Mouse (Mus musculus): Measurements from ENCODE around the gene Mrgprd.

DNA sequence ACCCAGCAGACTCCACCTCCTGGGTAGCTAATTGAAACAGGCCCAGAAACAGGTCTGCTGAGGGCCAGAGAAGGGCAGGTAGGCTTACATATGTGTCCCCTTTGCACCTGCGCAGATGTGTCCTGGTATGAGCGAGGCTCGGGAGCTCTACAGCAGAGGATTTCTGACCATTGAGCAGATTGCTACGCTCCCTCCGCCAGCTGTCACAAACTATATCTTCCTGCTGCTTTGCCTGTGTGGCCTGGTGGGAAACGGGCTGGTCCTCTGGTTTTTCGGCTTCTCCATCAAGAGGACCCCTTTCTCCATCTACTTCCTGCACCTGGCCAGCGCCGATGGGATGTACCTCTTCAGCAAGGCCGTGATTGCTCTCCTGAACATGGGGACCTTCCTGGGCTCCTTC lies 7.0 kb upstream of the Mrgprd start:
- TF ChIP-seq POLR2A (IDR thresholded peaks at IDR 0.05; ENCODE audit: extremely low read depth, insufficient read depth, low read length) (no peak), CTCF (IDR thresholded peaks at IDR 0.05; ENCODE audit: low read depth, low read length) (no peak)

All from liver, adult 2 months (tissue).